Mouse (Mus musculus) CH12.LX (cell line): ENCODE results near the gene Cdh5. TPM values are rescaled to one million over a fixed set of nuclear protein-coding genes. Genes with fewer than 3 reads are reported as not detected.

Experiments used
- DNase-seq: peaks from one replicate; pipeline ENCODE4 v3.0.0-alpha.2; 2013; ENCODE audit errors: extremely low read depth
- H3K27ac ChIP-seq: 2 replicates; pipeline ENCODE4 v1.5.1; 2012; ENCODE audit warnings: low read depth, mild to moderate bottlenecking, control low read depth, moderate library complexity; ENCODE audit not compliant: insufficient read depth
- H3K27me3 ChIP-seq: replicated peaks from 2 replicates; pipeline ENCODE3; 2012; ENCODE audit warnings: inconsistent platforms
- H3K36me3 ChIP-seq, 2 experiments: replicated peaks in 1 of 2; 2 replicates each; pipeline versions ENCODE3 to v1.6.1; 2012; ENCODE audit warnings: inconsistent platforms in 1 of 2, low read length in 1 of 2, mild to moderate bottlenecking in 1 of 2, mixed read lengths in 1 of 2, moderate library complexity in 1 of 2; ENCODE audit not compliant: control insufficient read depth in 1 of 2, insufficient read depth in 1 of 2
- H3K4me1 ChIP-seq, 2 experiments: 2 replicates each; pipeline ENCODE4 v1.6.1; 2012; ENCODE audit warnings: inconsistent platforms in 1 of 2, moderate library complexity in 1 of 2; ENCODE audit not compliant: insufficient read depth in 2 of 2, control insufficient read depth in 1 of 2
- H3K4me2 ChIP-seq: 2 replicates; pipeline ENCODE4 v1.6.1; 2012; ENCODE audit warnings: low read depth, mild to moderate bottlenecking, control low read depth; ENCODE audit not compliant: poor library complexity, insufficient read depth, severe bottlenecking
- H3K4me3 ChIP-seq, 3 experiments: fragments of 150-350 bp in 1 of 3; sonication (generic) in 1 of 3; replicated peaks in 1 of 3; 2 replicates each; pipeline versions ENCODE3 to v1.5.1; 2011 to 2012; ENCODE audit warnings: low read depth in 2 of 3, low read length in 2 of 3, mild to moderate bottlenecking in 2 of 3, moderate library complexity in 2 of 3, control low read depth in 1 of 3, improper control_type of control experiment in 1 of 3, inconsistent platforms in 1 of 3, mixed read lengths in 1 of 3; ENCODE audit not compliant: poor library complexity in 1 of 3
- H3K79me2 ChIP-seq: replicated peaks from 2 replicates; pipeline ENCODE4 v1.6.1; 2012; ENCODE audit warnings: mild to moderate bottlenecking, moderate library complexity; ENCODE audit not compliant: control insufficient read depth, poor library complexity, insufficient read depth, severe bottlenecking; ENCODE audit errors: extremely low read depth
- H3K9ac ChIP-seq: 2 replicates; pipeline ENCODE4 v1.6.1; 2012; ENCODE audit warnings: low read depth, mild to moderate bottlenecking, control low read depth, moderate library complexity; ENCODE audit not compliant: insufficient read depth
- H3K9me3 ChIP-seq: replicated peaks from 2 replicates; pipeline ENCODE3; 2012; ENCODE audit warnings: low read length, inconsistent platforms, mixed read lengths
- CTCF ChIP-seq, 2 experiments: IDR thresholded peaks in 1 of 2; conservative IDR thresholded peaks in 1 of 2; 2 replicates each; pipeline ENCODE4 v1.5.1; 2011 to 2012; ENCODE audit warnings: low read depth in 2 of 2, low read length in 2 of 2, improper control_type of control experiment in 1 of 2, inconsistent platforms in 1 of 2, mild to moderate bottlenecking in 1 of 2, moderate library complexity in 1 of 2
- EP300 ChIP-seq: IDR thresholded peaks from 2 replicates; pipeline ENCODE4 v1.6.1; 2011; ENCODE audit warnings: low read length, improper control_type of control experiment
- IRF4 ChIP-seq: IDR thresholded peaks from 2 replicates; pipeline ENCODE4 v1.6.1; 2014; ENCODE audit warnings: low read depth, mild to moderate bottlenecking, inconsistent platforms, low read length, improper control_type of control experiment
- MYC ChIP-seq: IDR thresholded peaks from 2 replicates; pipeline ENCODE4 v1.6.1; 2011; ENCODE audit warnings: low read depth, mild to moderate bottlenecking, improper control_type of control experiment, low read length
- NRF1 ChIP-seq: IDR thresholded peaks from 2 replicates; pipeline ENCODE4 v1.6.1; 2014; ENCODE audit warnings: low read depth, mild to moderate bottlenecking, inconsistent platforms, low read length, improper control_type of control experiment, moderate library complexity
- RAD21 ChIP-seq: IDR thresholded peaks from 2 replicates; pipeline ENCODE4 v1.6.1; 2011; ENCODE audit warnings: low read depth, mild to moderate bottlenecking, low read length, improper control_type of control experiment, moderate library complexity
- RCOR1 ChIP-seq: conservative IDR thresholded peaks from 2 replicates; pipeline ENCODE4 v1.6.1; 2012; ENCODE audit warnings: low read depth, mild to moderate bottlenecking, inconsistent platforms, low read length, improper control_type of control experiment
- SMC3 ChIP-seq: IDR thresholded peaks from 2 replicates; pipeline ENCODE4 v1.6.1; 2011; ENCODE audit warnings: low read depth, low read length, improper control_type of control experiment
- ZC3H11A ChIP-seq: IDR thresholded peaks from 2 replicates; pipeline ENCODE4 v1.6.1; 2012; ENCODE audit warnings: low read depth, mild to moderate bottlenecking, inconsistent platforms, low read length, improper control_type of control experiment
- ZKSCAN1 ChIP-seq: IDR thresholded peaks from 2 replicates; pipeline ENCODE4 v1.6.1; 2012; ENCODE audit warnings: low read depth, inconsistent platforms, low read length, improper control_type of control experiment, borderline replicate concordance
- ZMIZ1 ChIP-seq: IDR thresholded peaks from 2 replicates; pipeline ENCODE4 v1.6.1; 2012; ENCODE audit warnings: low read depth, mild to moderate bottlenecking, inconsistent platforms, low read length, improper control_type of control experiment
- dilution Hi-C: fragments of 300-500 bp; cut with MboI; formaldehyde crosslinking; loops from 2 replicates; pipeline ENCODE4 v1.14.3; 2020; ENCODE audit warnings: low sequenced_read_pairs; ENCODE audit not compliant: extremely low pct_unique_long_range_greater_than_20kb, extremely low pct_ligation_motif_present
- in situ Hi-C: fragments of 300-500 bp; cut with MboI; formaldehyde crosslinking; loops from 3 replicates; pipeline ENCODE4 v1.14.3; 2019; ENCODE audit warnings: low sequenced_read_pairs, low pct_ligation_motif_present, low pct_unique_long_range_greater_than_20kb, mixed read lengths
- polyA plus RNA-seq: library from polyadenylated mRNA; unstranded; fragments of >175 nt; gene quantifications from 2 replicates; pipeline ENCODE4 v1.2.1, GENCODE M21; 2012; ENCODE audit warnings: low read depth; ENCODE audit not compliant: insufficient read length
- total RNA-seq, 2 experiments: library from RNA; depleted of rRNA; stranded (reverse); fragments of 300-350 nt in 1 of 2; fragments of >200 nt in 1 of 2; gene quantifications; 2 replicates each; pipeline ENCODE4 v1.2.3; 2012 to 2014

Cdh5 gene
- total and polyA plus RNA-seq, 3 experiments: 0.25 to 1.8 (median 0.48) TPM

GRCm38 (mm10) chr8:104076541-104077412 lies 24.6 kb upstream of the Cdh5 start:
- Histone ChIP-seq H3K4me3 (no peak overlapping the region), H3K27me3 (no peaks in the 10 kb centered on the region), H3K27ac (no peak overlapping the region), H3K36me3 (no peaks in the 10 kb centered on the region), H3K79me2 (no peaks in the 10 kb centered on the region), H3K4me2 (peak overlapping the region; percentile 51; the same call in 1 of the 2 replicates), H3K9ac (no peak overlapping the region), H3K9me3 (no peaks in the 10 kb centered on the region), H3K4me1 (peaks cover 0 to 8% of the 10 kb centered on the region in 2 experiments; a peak in 2 of 4 replicates)
- in situ Hi-C loops (no loop called here), dilution Hi-C loops (no loop called here)
- TF ChIP-seq EP300: no peak
- TF ChIP-seq ZMIZ1: no peak
- no peak for TF ChIP-seq MYC
- no peak for TF ChIP-seq NRF1
- TF ChIP-seq CTCF (conservative IDR thresholded peaks at IDR 0.05 in 1 of 2, IDR thresholded peaks at IDR 0.05 in 1 of 2; ENCODE audit: low read depth in 2 of 2, low read length in 2 of 2): peak; percentile 64 to 81
- TF ChIP-seq IRF4: peak; percentile 30; the same call in 1 of the 2 replicates
- TF ChIP-seq ZC3H11A: no peak
- peak; percentile 64 for DNase-seq

DNA sequence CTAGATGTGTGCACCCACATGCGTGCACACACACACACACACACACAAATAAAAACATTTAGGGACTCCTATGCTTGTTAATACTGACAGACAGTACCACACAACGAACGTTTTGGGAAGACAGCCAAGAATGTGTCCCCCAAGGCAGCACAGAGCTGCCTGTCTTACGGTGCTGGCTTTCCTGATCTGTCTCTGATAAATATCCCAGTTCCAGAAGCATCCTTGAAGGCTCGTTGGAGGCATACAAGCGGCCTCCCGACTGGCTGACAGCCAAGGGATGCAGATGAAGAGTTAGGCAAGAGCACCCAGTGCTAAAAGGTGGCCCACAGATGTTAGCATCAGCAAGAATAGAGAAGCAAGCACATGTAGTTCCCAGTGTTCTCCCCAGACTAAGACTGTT lies 23.3 kb upstream of the Cdh5 start:
- no peaks in the 10 kb centered on the region for H3K27me3 ChIP-seq
- DNase-seq: no peak
- H3K36me3 ChIP-seq: no peaks in the 10 kb centered on the region
- no peak overlapping the region for H3K9ac ChIP-seq
- H3K79me2 ChIP-seq: no peaks in the 10 kb centered on the region
- TF ChIP-seq RCOR1: no peak
- peaks cover 0 to 8% of the 10 kb centered on the region in 2 experiments; a peak in 2 of 4 replicates for H3K4me1 ChIP-seq
- dilution Hi-C loops (no loop called here), in situ Hi-C loops (no loop called here)
- no peaks in the 10 kb centered on the region for H3K9me3 ChIP-seq
- no peak overlapping the region for H3K4me3 ChIP-seq
- H3K27ac ChIP-seq: no peak overlapping the region
- no peak overlapping the region for H3K4me2 ChIP-seq

GRCm38 (mm10) chr8:104085281-104085680 lies 16.1 kb upstream of the Cdh5 start:
- H3K36me3 ChIP-seq: no peaks in the 10 kb centered on the region
- TF ChIP-seq CTCF (conservative IDR thresholded peaks at IDR 0.05 in 1 of 2, IDR thresholded peaks at IDR 0.05 in 1 of 2; ENCODE audit: low read depth in 2 of 2, low read length in 2 of 2): peak; percentile 37 to 58
- TF ChIP-seq RAD21: peak; percentile 37
- TF ChIP-seq ZKSCAN1: no peak
- TF ChIP-seq SMC3: 0 out of 2 replicates have a peak, but pooled peaks have one; percentile 5
- TF ChIP-seq, all 38 proteins: peak for 3
- H3K27me3 ChIP-seq: no peaks in the 10 kb centered on the region
- H3K27ac ChIP-seq: no peak overlapping the region
- dilution Hi-C loops (no loop called here), in situ Hi-C loops (no loop called here)
- no peaks in the 10 kb centered on the region for H3K9me3 ChIP-seq
- no peaks in the 10 kb centered on the region for H3K79me2 ChIP-seq
- DNase-seq: no peak
- no peak overlapping the region for H3K4me3 ChIP-seq
- H3K4me2 ChIP-seq: no peak overlapping the region
- H3K4me1 ChIP-seq: peaks cover 0 to 5% of the 10 kb centered on the region in 2 experiments; a peak in 2 of 4 replicates
- no peak overlapping the region for H3K9ac ChIP-seq
